Mouse (Mus musculus) embryonic fibroblast, embryonic 13.5 days (primary cell): Measurements from ENCODE around the gene Fli1. TPM values are rescaled to one million over a fixed set of nuclear protein-coding genes. Genes with fewer than 3 reads are reported as not detected.

Experiments used
- H3K27ac ChIP-seq: 2 replicates; pipeline ENCODE4 v1.5.1; 2012; ENCODE audit warnings: low read length, control low read depth, inconsistent platforms; ENCODE audit not compliant: insufficient read depth
- H3K4me1 ChIP-seq: 2 replicates; pipeline ENCODE4 v1.6.1; 2011; ENCODE audit warnings: low read length; ENCODE audit not compliant: control insufficient read depth, insufficient read depth
- H3K4me3 ChIP-seq: 2 replicates; pipeline ENCODE4 v1.5.1; 2011; ENCODE audit warnings: mild to moderate bottlenecking, control low read depth, low read length; ENCODE audit not compliant: insufficient read depth
- CTCF ChIP-seq: IDR thresholded peaks from 2 replicates; pipeline ENCODE4 v1.5.1; 2011; ENCODE audit warnings: mild to moderate bottlenecking, control low read depth, low read length, moderate library complexity, borderline replicate concordance; ENCODE audit not compliant: insufficient read depth
- POLR2A ChIP-seq: IDR thresholded peaks from 2 replicates; pipeline ENCODE4 v1.6.1; 2011; ENCODE audit warnings: low read depth, mild to moderate bottlenecking, control low read depth, low read length, moderate library complexity
- polyA plus RNA-seq: library from polyadenylated mRNA; stranded (reverse); fragments of >200 nt; gene quantifications from 2 replicates; pipeline ENCODE4 v1.2.4, GENCODE M21; 2011; ENCODE audit warnings: low read depth; ENCODE audit not compliant: missing spikeins, insufficient read length

The Fli1 gene
- polyA plus RNA-seq, 1 experiment = 6.8 TPM

DNA sequence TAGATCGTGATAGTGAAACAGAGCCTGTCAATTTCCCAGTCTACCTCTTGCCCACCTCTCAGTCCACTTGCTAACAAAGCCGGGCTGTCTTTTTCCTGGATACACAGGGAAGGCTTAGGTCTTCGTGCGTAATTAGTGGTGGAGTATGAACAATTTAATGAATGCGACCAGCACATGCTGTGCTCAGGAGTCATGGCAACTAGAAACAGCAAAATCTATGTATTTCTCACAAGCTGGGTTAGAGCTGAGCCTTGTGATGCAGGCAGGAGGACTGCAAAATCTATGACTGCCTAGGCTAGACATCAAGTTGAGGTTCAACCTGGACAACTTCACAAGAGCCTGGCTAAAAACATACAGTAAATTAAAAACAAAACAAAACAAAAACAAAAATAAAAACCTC, 12.5 kb downstream of the Fli1 start:
- H3K27ac ChIP-seq = no peak overlapping the region
- TF ChIP-seq POLR2A (no peak), CTCF (no peak)
- H3K4me1 ChIP-seq = peaks cover 9% of the 10 kb centered on the region; the same call in 1 of the 2 replicates
- no peak overlapping the region for H3K4me3 ChIP-seq

DNA sequence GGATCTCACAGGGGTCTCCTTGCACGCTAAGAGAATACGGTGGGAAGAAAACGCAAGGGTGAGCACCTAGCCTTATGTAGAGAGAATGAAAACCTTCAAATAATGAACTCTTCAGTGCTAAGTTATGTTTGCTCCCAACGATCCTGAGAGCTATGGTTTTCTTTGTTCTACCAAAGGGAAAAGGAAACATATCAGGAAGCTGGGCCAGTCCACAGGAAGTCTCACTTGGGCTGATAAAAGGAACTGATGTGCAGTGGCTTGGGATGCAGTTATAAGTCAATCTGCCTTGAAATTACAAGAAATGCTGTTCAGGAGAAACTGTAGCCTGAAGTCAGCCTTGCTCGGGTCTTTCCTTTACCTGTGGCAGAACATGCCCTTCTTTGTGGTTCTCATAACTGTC, 13.1 kb downstream of the Fli1 start:
- H3K4me1 ChIP-seq = peaks cover 9% of the 10 kb centered on the region; the same call in 1 of the 2 replicates
- no peak for TF ChIP-seq CTCF
- no peak for TF ChIP-seq POLR2A
- no peak overlapping the region for H3K27ac ChIP-seq
- H3K4me3 ChIP-seq = no peak overlapping the region

DNA sequence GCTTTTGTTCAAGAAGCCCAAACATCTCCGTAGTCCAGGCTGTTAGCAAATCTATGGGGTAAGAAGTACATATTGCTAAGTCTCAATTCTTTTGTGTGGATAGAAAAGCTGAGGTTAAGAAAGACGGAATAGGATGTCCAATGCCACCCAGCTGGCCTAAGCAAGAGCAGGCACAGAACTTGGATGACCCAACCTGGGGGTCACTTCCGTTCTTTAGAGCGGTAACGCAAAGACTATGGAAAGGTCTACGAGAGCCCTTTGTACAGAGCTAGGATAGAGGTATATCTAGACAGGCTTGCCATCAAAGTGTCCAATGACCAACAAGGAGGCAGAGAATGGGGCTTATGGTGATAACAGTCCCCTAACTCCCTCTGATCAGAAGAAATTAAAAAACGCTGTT, 15.3 kb downstream of the Fli1 start:
- TF ChIP-seq POLR2A (no peak), CTCF (no peak)
- peaks cover 9% of the 10 kb centered on the region; the same call in 1 of the 2 replicates for H3K4me1 ChIP-seq
- no peak overlapping the region for H3K4me3 ChIP-seq
- no peak overlapping the region for H3K27ac ChIP-seq

DNA sequence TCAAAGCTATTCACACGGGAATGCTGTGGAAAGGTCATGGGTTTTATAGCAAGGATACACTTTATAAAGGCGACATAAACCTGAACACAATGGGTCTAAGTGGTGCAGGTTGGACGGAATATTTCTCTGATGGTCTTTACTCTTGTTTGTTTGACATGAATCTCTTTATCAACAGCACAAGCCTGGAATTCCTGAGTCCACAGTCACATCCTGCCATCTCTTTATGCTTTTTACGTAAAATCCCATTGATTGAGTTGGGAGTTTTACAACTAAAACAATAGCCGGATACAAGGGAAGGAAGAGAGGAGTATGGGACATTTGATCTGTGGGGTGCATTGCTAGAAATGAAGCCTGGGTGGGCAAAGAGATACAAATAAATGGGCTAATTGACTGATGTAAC, 16.9 kb downstream of the Fli1 start:
- no peak overlapping the region for H3K4me3 ChIP-seq
- no peak for TF ChIP-seq POLR2A
- TF ChIP-seq CTCF = no peak
- no peak overlapping the region for H3K27ac ChIP-seq
- H3K4me1 ChIP-seq = peaks cover 9% of the 10 kb centered on the region; the same call in 1 of the 2 replicates

DNA sequence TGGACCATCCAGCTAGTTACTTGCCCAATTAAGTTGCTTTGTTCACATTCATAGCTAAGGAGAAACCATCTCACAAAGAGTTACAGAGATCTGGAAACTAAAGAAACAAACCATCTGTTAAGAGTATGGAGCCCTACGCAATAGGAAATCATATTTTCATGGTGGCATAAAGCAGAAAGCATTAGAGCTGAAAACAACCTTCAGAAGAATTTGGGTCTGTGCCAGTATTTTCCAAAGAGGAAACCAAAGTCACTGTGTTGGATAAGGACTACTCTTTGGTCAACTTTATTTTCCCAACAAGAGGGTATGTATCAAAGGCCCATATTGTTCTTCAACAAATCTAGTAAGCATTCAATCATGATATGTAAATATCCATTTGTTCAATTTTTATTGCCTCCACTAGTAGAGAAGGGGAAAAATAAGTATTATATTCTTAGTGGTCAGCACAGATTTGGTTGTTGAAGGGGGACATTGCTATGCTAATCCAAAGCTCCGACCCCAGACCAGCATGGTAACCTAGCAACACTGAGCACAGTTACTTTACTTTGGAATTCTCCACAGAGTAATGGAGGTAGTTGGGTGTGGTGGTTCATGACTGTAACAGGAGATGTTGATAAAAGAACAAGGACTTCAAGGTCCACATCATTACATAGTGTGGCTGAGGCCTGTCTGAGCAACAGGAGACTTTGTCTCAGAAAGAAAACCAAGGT, 20.0 kb downstream of the Fli1 start:
- no peak overlapping the region for H3K4me3 ChIP-seq
- TF ChIP-seq CTCF (no peak), POLR2A (no peak)
- no peak overlapping the region for H3K27ac ChIP-seq
- peaks cover 9% of the 10 kb centered on the region for H3K4me1 ChIP-seq

DNA sequence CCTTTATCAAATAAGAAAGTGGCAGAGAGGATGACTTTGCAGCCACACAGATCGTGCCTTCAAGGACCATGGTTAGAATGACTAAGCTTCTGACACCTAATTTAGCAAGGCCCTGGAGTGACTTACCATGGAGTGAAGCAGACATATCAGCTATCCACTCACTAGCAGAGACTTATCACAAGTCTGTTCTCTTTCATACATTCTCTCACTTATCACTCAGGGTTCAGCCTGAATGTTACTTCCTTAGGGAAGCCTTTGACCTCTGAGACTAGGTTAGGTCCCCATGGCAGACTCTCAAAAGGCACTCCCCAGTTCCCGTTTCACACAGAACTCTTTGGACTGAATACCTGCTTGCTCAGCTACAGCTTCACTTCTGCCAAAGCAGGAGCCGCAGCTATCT, 21.3 kb downstream of the Fli1 start:
- Histone ChIP-seq H3K4me1 (peaks cover 9% of the 10 kb centered on the region), H3K4me3 (no peak overlapping the region), H3K27ac (no peak overlapping the region)
- TF ChIP-seq POLR2A (no peak), CTCF (no peak)

DNA sequence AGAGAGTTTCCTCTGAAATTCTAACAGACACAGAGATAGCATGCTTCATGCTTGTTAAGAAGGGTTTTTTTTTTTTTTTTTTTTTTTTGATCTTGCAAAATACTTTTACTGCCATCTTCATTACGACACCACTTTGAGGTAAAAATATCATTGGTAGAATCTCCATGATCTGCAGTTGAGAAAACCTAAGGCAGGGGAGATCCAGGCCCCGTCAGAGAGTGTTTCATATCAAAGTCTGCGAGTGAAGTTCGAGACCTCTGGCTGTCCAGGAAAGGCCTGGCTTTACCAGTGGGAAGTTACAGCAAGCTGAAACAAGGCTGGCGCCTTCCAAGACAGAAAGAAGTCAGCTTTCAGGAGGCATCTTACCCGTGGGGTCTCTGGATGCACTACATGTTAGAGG, 21.8 kb downstream of the Fli1 start:
- TF ChIP-seq POLR2A = no peak
- TF ChIP-seq CTCF = no peak
- Histone ChIP-seq H3K27ac (no peak overlapping the region), H3K4me1 (peaks cover 6% of the 10 kb centered on the region), H3K4me3 (no peak overlapping the region)

DNA sequence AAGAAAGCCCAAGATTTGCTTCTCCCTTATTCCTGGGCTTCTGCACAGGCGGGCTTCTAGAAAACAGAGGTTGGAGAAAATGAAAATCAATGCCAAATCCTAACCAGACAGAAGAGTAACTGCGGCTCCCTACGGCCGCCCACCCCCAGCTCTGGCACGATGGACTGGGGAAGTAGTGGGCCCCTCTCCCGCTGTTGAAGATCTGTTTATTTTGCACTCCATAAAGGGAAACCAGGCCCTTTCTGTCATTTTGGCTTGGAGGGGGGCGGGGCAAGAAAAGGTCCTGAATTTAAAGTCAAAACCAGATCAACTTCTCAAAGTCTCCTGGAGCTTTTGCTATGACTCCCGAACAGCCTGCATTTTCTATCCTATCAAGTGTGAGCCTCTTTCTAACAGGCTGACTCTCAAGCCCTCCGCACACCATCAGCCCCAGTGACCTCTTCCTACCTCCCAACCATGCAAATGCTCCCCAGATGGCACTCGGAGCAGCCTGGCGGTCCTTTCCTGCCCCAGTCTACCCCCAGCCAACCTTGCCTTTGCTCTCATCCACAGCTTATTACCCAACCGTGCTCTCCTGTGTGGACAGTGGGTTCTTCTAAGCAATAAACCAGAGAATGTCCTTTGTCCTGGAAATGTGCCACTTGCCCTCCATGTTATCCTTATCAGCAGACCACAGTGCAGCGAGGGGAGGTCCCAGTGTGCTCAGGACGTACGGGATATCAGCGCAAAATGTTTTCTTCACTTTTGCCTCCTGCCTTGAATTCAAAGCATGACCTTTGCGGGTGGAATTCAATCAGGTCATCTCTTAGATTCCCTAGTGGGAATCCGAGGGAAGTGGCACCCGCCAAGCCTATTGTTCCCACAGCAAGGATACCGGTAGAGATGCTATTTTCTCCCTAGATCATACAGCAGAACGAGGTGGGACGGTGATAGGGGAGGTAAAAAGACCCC, 23.3 kb downstream of the Fli1 start:
- TF ChIP-seq POLR2A (no peak), CTCF (no peak)
- no peak overlapping the region for H3K4me3 ChIP-seq
- H3K4me1 ChIP-seq = no peaks in the 10 kb centered on the region; the same call in 1 of the 2 replicates
- H3K27ac ChIP-seq = no peak overlapping the region

DNA sequence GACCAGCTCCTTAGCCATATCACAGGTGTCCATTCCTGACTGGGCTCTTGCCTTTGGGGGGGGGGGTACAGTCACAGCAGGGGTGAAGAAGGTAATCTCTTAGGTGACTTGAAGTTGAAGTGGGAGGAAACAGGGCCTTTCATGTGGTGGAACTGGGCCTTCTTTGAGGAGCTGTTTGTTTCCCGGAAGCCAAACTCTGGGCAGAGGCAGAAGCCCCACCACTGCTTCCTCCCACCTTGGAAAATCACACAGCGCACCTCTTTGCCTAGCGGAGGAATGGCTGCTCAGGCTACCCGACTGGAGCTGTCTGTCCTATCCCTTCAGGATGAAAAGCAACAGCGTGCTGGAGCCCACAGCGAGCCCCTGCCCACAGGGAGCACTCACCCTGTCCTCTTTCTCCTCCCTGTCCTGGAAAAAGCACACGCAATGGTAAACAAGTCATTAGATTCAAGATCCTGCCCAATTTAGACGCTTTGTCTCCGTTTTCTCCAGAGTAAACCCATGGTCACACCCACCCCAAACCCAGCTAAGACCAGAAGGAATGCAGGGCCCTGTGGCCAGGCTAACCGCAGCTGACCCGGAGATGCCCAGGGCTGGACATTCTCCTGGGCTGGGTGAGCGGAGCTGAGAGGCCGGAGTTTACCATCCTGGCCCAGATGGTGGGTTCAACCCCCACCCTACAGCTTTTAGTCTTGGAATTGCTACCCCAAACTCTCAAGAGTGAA, 24.1 kb downstream of the Fli1 start:
- no peak overlapping the region for H3K27ac ChIP-seq
- no peak for TF ChIP-seq CTCF
- no peak overlapping the region for H3K4me3 ChIP-seq
- no peaks in the 10 kb centered on the region; the same call in 1 of the 2 replicates for H3K4me1 ChIP-seq
